Mouse (Mus musculus) central nervous system, embryonic 11.5 days (tissue): Measurements from ENCODE around the gene Amotl2. TPM values are rescaled to one million over a fixed set of nuclear protein-coding genes. Genes with fewer than 3 reads are reported as not detected.

ENCODE experiments used
- polyA plus RNA-seq: library from polyadenylated mRNA; depleted of rRNA; stranded (reverse); fragments of >200 nt; gene quantifications from 2 replicates; pipeline ENCODE4 v1.2.3, GENCODE M21; 2012; rRNA removed

The Amotl2 gene
- 53.6 and 69.4 TPM in 2 replicates for polyA plus RNA-seq

GRCm38 (mm10) chr9:102716481-102717163 lies at the start of gene Amotl2:
Amotl2 (plus strand) TSS chr9:102716672.

Other genes with a start within 250 kb of the Amotl2 start
- 0.32 and 0.42 TPM in 2 replicates for gene Ky, start 210.9 kb upstream of the Amotl2 start, polyA plus RNA-seq
- 256 and 281 TPM in 2 replicates for gene Anapc13, start 90.4 kb upstream of the Amotl2 start, polyA plus RNA-seq
- gene Cep63, start 90.1 kb upstream of the Amotl2 start, polyA plus RNA-seq, result 30.0 and 40.3 TPM in 2 replicates
- gene Ryk, start 118.2 kb downstream of the Amotl2 start, polyA plus RNA-seq, result 56.6 and 62.7 TPM in 2 replicates